Mouse (Mus musculus): ENCODE data around the gene Mms19.
A peak's percentile ranks its signal among the peaks of the same experiment; 100 is the strongest.

GRCm38 (mm10) chr19:41911178-41912073 is 69.5 kb downstream of the Mms19 start, which contains the start of gene Pgam1:
- TF ChIP-seq POLR2A (IDR thresholded peaks at IDR 0.05; ENCODE audit: extremely low read depth, insufficient read depth, low read length) (peak; percentile 37; the same call in 1 of the 2 replicates), CTCF (IDR thresholded peaks at IDR 0.05; ENCODE audit: low read depth, low read length) (no peak)
